30 mouse cellular contexts compared by ENCODE assay signal in the genomic region with DNA sequence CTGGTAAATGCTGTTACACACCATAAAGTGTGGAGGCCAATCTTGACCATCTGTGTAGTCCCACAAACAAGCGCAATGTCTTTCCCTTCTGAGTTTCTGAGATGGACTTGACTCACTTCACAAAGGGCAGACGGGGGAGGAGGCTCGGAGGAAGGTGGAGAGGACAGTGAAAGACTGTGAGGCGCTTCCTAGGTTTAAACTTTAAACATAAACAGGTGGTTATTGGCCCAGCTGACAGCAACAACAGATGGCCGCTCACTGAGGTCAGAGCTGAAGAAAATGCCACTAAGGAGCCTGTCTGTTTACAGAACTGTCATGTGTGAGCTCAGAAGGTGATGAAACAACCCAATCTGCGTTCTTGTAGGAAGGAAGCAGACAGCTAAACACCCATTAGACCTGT. TPM values are rescaled to one million over a fixed set of nuclear protein-coding genes. Genes with fewer than 3 reads are reported as not detected.
A peak's percentile ranks its signal among the peaks of the same experiment; 100 is the strongest.
DNase-seq lines count a peak whose midpoint lies in the region; ATAC-seq lines count a peak whose summit lies in the region.
"Had no signal": no experiment of that assay in that cellular context is flagged by ENCODE, and none has a peak within 500 bp of the region (broad histone marks: within the 10 kb centered on the region; RNA-seq: fewer than 3 reads in every experiment).

No protein-coding gene starts in this region.

- no peaks in the 10 kb centered on the region for H3K4me1 ChIP-seq in kidney, embryonic 14.5 days (ENCODE audit: control insufficient read depth, insufficient read depth, low read length)
- H3K4me1 ChIP-seq: embryonic facial prominence, embryonic 10.5 days; embryonic facial prominence, embryonic 13.5 days; forebrain, embryonic 12.5 days; forebrain, embryonic 15.5 days; heart, embryonic 13.5 days; hindbrain, embryonic 12.5 days; hindbrain, embryonic 15.5 days had no signal

- no peaks in the 10 kb centered on the region for H3K36me3 ChIP-seq in kidney, embryonic 14.5 days (ENCODE audit: control insufficient read depth, insufficient read depth, low read length)
- H3K36me3 ChIP-seq: embryonic facial prominence, embryonic 10.5 days; embryonic facial prominence, embryonic 13.5 days; forebrain, embryonic 12.5 days; forebrain, embryonic 15.5 days; G1E; hindbrain, embryonic 12.5 days; hindbrain, embryonic 15.5 days had no signal

- no peak overlapping the region for H3K9ac ChIP-seq in kidney, embryonic 14.5 days (ENCODE audit: low read depth, low read length)
- H3K9ac ChIP-seq: embryonic facial prominence, embryonic 13.5 days; forebrain, embryonic 12.5 days; forebrain, embryonic 15.5 days; heart, embryonic 13.5 days; hindbrain, embryonic 12.5 days; hindbrain, embryonic 15.5 days had no signal

- no peak overlapping the region for H3K4me2 ChIP-seq in kidney, embryonic 14.5 days (replicated peaks; ENCODE audit: low read depth, low read length)
- H3K4me2 ChIP-seq: embryonic facial prominence, embryonic 13.5 days; forebrain, embryonic 12.5 days; forebrain, embryonic 15.5 days; heart, embryonic 13.5 days; hindbrain, embryonic 12.5 days; hindbrain, embryonic 15.5 days had no signal

- no peak for ATAC-seq in kidney, embryonic 14.5 days (ENCODE audit: low FRiP score, low TSS enrichment)
- ATAC-seq: forebrain, embryonic 15.5 days; Patski had no signal

- H3K9me3 ChIP-seq in kidney, embryonic 14.5 days (ENCODE audit: control insufficient read depth, low read length) = no peaks in the 10 kb centered on the region
- H3K9me3 ChIP-seq: embryonic facial prominence, embryonic 10.5 days; embryonic facial prominence, embryonic 13.5 days; forebrain, embryonic 12.5 days; forebrain, embryonic 15.5 days; G1E; heart, embryonic 10.5 days; heart, embryonic 13.5 days; hindbrain, embryonic 12.5 days; hindbrain, embryonic 15.5 days had no signal

- WGBS in kidney, embryonic 14.5 days = 30% methylated on average over 6 of the region's 6 CpGs

- H3K4me3 ChIP-seq in kidney, embryonic 14.5 days (ENCODE audit: low read length) = no peak overlapping the region
- H3K4me3 ChIP-seq: embryonic facial prominence, embryonic 10.5 days; embryonic facial prominence, embryonic 13.5 days; erythroblast, embryonic 14.5 days; forebrain, embryonic 12.5 days; forebrain, embryonic 15.5 days; heart, adult 2 months; heart, embryonic 10.5 days; heart, embryonic 13.5 days; hindbrain, embryonic 12.5 days; hindbrain, embryonic 15.5 days had no signal

- H3K27ac ChIP-seq in kidney, embryonic 14.5 days (ENCODE audit: low read depth, low read length) = no peak overlapping the region
- H3K27ac ChIP-seq: embryonic facial prominence, embryonic 10.5 days; embryonic facial prominence, embryonic 13.5 days; forebrain, embryonic 12.5 days; forebrain, embryonic 15.5 days; heart, adult 2 months; heart, embryonic 10.5 days; heart, embryonic 13.5 days; hindbrain, embryonic 12.5 days; hindbrain, embryonic 15.5 days had no signal

- DNase-seq in kidney, adult 11 months = peak; percentile 58
- DNase-seq in kidney, adult 8-10 months = peak; percentile 50 to 59
- DNase-seq in kidney, postnatal 4 days = no peak
- peak; percentile 5 for DNase-seq in kidney, postnatal 14 days
- peak; percentile 50 for DNase-seq in yolk sac, embryonic 10.5 days (ENCODE audit: low spot score)
- no peak for DNase-seq in adrenal gland, adult 2 months
- DNase-seq in urinary bladder, postnatal 14 days (ENCODE audit: low spot score) = no peak
- DNase-seq: adrenal gland, postnatal 14 days; B cell, adult 2 months; cerebellum, adult 11 months; cerebellum, adult 2 months; cerebellum, adult 9-11 months; cerebellum, postnatal 25 days; embryo, embryonic 11 days; gastrocnemius, postnatal 25 days; heart, adult 2 months; heart, postnatal 14 days had no signal

- no peaks in the 10 kb centered on the region for H3K27me3 ChIP-seq in kidney, embryonic 14.5 days (ENCODE audit: control insufficient read depth, insufficient read depth, low read length)
- H3K27me3 ChIP-seq: CH12.LX; embryonic facial prominence, embryonic 13.5 days; forebrain, embryonic 12.5 days; forebrain, embryonic 15.5 days; heart, embryonic 13.5 days; hindbrain, embryonic 12.5 days; hindbrain, embryonic 15.5 days; Patski had no signal

RNA-seq across cellular contexts. Expression of a gene that starts 51.9 kb away (rescaled TPM):
- polyA plus RNA-seq in kidney, embryonic 14.5 days (2014; fragmentation: Nextera tagmentation; extraction: Ambion mirVana) = 18.8 and 21.0 TPM in 2 replicates
- 10 to 100 TPM in 1 of 2 experiments, 1 to 10 TPM in 1; 6.4 to 12.1 TPM for total RNA-seq in adrenal gland, adult 2 months (2021)
- polyA plus RNA-seq in adrenal gland, adult 2 months (2012; rRNA removed) = 5.6 and 7.6 TPM in 2 replicates
- total RNA-seq: CH12.LX had no signal
- polyA plus RNA-seq: erythroblast, embryonic 14.5 days; G1E; Patski had no signal

Comparison
In these comparisons a context has a peak if more than half of its experiments do, and no peak if none do; other contexts are left out.
1. DNase-seq: peak in kidney, adult 11 months (single experiment), kidney, adult 8-10 months (2 of 2), kidney, postnatal 14 days (single experiment) and yolk sac, embryonic 10.5 days (single experiment); none in kidney, postnatal 4 days (0 of 2), adrenal gland, adult 2 months (single experiment) and urinary bladder, postnatal 14 days (single experiment).